Mouse (Mus musculus) bone marrow, adult 2 months (tissue): ENCODE measurements around the gene Lactb.

ENCODE experiments used
- CTCF ChIP-seq: fragments of 200-500 bp; IDR thresholded peaks from 2 replicates; pipeline ENCODE4 v1.5.1; 2011; ENCODE audit warnings: low read length, control low read depth; ENCODE audit not compliant: control insufficient read depth, insufficient read depth
- POLR2A ChIP-seq: fragments of 200-500 bp; IDR thresholded peaks from 2 replicates; pipeline ENCODE4 v1.6.1; 2011; ENCODE audit warnings: low read depth, mild to moderate bottlenecking, control low read depth, low read length, borderline replicate concordance; ENCODE audit not compliant: control insufficient read depth

DNA sequence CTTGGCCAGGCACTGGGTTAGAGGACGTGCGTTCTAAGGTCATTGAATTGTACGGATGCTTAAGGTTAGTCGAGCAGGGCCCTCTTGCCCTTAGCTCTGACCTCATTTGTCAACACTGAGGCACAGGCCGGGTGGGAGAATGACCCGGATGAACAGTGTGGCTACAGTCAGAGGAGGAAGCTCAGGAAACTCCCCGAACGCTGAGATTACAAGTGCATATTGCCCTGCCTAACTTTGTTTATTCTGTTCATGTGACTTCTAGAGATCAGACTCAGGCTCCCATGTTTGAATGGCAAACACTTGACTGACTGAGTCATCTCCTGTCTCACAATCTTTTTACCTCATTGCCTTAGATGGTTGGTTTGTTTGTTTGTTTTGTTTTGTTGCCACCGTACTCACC is 36.2 kb upstream of the Lactb start:
- no peak for TF ChIP-seq POLR2A
- no peak for TF ChIP-seq CTCF
